Mouse (Mus musculus) ovary, adult 18-20 months (tissue): Measurements from ENCODE around the gene Nup160.
A peak's percentile ranks its signal among the peaks of the same experiment; 100 is the strongest.

Experiments
- DNase-seq: peaks from one replicate; pipeline ENCODE4 v3.0.0; 2022; ENCODE audit warnings: low spot score, mixed read lengths

Gene Nup160

DNA sequence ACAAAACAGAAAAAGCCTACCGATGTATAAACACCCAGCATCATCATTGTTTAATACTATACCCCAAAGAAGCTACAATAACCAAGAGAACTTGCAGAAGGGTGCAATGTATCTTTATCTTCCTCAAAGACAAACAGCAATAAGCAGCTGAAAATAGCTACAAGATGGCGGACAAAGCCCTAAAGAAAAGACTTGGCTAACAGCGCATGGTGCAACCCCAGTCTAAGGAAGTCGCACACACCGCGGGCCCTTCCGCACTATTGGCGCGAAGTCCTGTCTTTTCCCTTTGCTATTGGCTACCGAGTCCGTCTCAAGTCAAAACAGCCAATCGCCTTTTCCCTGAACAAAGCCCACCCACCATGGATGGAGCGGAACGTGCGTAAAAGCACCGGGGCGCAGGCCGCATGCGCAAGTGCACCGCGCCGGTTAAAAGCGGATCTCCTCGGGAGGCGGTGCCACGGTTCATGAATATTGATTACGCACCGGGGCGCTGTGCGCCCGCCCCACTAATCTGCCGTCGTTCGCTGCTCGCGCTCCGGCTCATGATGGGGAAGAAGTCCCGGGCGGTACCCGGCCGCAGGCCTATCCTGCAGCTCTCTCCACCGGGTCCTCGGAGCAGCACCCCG lies 68.2 kb downstream of the Nup160 start, which contains the start of gene Fnbp4:
Gene Fnbp4, plus strand, starts transcription at position 318 of the 626 bp plus-strand sequence.
- peak; percentile 98 for DNase-seq

DNA sequence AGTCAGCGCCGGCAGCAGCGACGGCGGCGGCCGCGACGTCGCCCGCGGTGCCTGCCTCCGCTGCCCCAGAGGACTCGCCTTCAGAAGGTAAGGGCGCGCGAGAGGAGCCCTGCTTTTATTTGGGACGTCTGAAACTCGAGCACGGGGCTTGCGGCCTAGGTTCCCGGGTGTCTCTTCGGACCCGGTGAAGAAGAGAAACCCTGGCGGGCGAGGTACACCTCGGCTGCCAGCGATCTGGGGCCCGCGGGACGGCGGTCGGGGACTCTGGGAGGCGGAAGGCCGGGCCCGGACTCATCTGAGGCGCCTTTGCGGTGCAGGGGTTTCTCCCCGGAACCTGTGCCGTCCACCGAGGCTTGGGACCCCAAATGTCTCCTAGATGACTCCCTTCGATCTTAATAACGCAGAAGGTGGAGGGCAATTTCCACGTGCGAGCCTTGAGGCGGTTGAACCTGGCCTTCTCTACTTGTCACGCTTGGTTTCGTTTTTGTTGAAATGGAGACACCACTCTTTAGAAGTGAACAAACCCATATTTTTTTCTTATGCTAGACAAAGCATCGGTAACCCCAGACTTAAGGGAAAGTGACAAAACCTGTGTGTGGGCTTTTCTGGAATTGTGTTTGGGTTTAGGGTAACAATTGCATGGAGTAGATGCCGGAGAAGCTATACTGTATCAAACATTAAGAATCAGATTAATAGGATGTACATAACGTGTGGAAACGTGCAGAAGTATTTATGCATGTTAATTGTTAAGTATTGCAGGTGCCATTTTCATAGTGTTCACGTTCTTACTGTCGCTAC lies 68.9 kb downstream of the Nup160 start:
- peak; percentile 14 for DNase-seq

DNA sequence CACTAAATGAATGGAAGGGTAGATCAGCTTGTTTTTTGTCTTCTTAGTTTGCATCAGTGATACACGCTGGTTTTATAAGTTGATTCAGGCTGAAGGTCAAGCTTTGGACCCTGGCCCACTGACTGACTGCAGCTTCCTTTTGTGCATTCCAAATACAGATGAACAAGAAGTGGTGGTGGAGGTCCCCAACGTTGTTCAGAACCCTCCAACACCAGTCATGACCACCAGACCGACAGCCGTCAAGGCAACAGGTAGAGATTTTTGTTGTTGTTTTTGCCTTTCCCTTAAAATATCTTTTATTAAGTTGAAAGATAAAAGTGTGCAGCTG lies 69.5 kb downstream of the Nup160 start:
- DNase-seq: no peak

DNA sequence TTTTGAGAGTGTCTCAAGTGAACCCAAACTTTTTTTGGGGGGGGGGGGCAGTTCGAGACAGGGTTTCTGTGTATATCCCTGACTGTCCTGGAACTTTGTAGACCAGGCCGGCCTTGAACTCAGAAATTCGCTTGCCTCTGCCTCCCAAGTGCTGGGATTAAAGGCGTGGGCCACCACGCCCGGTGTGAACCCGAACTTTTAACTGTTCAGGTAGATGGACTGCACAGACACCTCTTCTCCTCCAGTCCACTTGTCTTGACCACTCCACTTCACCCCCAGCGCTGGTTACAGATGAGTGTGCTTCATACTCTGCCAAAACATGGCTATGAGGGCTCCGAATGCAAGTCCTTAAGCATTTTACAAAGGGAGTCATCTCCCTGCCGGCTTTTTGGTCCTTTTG lies 70.1 kb downstream of the Nup160 start:
- no peak for DNase-seq

DNA sequence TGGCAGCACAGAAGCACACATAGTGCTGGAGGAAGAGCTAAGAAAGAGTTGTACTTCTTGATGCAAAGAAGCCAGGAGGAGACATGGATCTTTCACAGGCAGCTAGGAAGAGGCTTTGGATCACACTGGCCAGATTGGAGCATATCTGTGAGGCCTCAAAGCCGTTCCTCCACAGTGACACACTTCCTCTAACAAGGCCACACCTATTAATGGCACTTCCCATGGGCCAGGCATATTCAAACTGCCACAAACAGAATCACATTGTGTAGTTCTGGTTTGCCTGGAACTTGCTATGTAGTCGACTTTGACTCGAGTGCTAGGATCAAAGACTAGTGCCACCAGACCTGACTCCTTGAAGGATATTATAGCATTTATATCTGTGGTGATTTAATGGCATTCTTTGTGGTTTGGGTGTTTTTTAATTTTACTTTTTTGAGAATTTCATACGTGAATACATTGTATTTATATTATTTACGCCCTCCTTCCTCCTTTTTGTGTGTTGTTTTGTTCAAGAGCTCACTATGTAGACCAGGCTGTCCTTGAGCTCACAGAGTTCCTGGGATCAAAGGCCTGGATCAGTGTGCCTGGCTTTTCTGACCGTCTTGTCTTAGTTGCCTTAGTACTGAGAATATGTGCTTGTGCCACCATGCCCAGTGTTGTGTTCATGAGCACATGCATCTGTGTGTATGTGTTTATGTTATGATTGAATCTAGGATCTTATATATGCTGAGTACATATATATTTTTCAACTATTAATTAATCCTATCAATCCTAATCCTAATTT lies 72.9 kb downstream of the Nup160 start:
- DNase-seq: no peak

DNA sequence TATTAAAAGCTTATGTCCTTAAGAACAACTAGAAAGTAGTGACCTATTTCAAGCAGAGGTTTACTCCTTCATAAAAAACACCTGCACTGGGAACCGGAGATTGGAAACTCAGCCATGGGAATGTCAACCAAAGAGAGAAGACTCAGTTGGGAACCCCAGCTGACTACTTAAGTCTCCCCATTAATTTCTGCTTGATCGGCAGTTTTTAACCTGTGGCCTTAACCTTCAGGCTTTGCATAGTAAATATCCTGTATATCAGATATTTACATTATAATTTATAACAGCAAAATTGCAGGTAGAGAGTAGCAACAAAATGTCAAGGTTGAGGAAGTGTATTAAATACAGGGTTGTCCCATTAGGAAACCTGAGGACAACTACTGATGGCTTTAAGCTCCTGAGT lies 76.5 kb downstream of the Nup160 start:
- no peak for DNase-seq

DNA sequence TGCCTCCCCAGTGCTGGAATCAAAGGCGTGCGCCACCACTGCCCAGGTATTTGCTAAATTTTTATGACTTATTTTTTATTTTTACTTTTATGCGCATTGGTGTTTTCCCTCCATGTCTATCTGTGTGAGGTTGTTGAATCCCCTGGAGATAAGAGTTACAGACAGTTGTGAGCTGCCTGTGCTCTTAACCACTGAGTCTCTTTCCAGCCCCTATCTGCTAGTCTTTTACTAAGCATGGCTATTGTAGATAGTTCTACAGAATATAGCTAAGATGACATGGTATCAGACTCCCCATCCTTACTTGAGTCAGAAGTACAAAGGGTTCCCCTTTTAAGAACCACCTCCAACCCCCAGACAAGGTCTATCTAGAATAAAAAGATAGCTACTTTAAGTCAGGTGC lies 77.2 kb downstream of the Nup160 start:
- no peak for DNase-seq

DNA sequence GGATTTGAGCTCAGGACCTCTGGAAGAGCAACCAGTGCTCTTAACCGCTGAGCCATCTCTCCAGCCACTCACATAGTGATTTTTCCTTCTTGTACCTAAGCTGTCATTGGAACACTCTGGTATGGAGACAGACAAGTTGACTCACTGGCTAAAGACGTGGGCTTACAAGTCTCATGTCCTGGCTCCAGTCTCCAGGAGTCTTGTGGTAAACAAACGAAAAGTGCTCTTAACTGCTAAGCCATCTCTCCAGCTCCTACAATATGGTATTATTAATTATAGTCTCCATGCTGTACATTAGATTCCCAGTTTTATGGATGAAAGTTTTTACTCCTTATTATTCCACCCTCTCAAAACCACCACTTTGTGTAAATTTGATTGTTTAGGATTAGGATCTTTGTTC lies 88.1 kb downstream of the Nup160 start:
- DNase-seq: no peak

DNA sequence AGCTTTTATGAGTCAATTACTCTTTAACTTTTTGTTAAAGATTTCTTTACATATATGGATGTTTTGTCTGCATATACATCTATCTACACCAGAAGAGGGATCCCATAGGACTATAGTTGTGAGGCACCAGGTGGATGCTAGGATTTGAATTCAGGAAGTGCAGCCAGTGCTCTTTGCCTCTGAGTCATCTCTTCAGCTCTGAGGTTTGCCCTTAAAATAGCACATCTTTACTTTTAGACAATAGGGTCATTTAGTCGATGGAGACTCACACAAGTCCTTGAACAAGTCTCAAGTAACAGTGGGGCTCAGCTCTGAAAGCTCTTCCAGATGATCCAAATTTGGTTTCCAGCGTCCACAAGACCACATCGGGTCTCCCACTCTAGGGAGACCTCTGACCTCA lies 104.3 kb downstream of the Nup160 start:
- DNase-seq: no peak

DNA sequence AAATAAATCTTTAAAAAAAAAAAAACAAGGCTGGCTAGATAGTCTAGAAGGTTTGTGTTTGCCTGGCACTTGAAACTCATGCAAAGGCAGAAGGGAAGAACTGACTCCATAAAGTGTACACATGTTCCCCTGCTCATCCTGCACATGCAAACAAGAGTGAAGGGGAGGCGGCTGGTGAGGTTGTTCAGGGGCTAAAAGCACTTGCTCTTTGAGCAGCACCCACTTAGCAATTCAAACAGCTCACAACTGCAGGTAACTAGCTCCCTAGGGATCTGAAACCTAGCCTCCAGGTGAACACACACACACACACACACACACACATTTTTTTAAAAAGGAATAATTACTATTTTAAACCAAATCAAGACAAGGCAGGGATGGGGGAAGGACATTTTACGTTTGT lies 104.9 kb downstream of the Nup160 start:
- DNase-seq: no peak

DNA sequence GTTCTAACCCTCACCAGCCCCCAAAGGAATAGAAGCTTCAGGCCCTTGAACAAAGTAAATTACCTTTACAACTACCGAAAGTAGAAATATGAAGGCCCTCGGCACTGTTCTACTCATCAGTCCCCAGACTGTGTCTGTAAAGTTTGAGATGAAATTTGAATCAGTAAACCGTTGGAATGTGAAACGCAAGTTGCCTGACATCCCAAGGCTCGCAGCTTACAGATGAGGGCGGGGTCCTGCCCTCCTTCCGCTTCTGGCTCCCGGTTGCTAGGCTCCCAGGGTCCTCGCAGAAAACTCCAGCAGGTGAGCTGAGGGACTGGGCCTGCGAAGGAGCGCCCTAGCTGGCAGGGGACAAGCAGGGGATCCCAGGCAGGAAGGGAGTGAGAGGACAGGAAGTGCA lies 105.4 kb downstream of the Nup160 start, which contains the start of gene Agbl2:
Gene Agbl2, plus strand, starts transcription at position 270 of the 400 bp plus-strand sequence.
- no peak for DNase-seq

DNA sequence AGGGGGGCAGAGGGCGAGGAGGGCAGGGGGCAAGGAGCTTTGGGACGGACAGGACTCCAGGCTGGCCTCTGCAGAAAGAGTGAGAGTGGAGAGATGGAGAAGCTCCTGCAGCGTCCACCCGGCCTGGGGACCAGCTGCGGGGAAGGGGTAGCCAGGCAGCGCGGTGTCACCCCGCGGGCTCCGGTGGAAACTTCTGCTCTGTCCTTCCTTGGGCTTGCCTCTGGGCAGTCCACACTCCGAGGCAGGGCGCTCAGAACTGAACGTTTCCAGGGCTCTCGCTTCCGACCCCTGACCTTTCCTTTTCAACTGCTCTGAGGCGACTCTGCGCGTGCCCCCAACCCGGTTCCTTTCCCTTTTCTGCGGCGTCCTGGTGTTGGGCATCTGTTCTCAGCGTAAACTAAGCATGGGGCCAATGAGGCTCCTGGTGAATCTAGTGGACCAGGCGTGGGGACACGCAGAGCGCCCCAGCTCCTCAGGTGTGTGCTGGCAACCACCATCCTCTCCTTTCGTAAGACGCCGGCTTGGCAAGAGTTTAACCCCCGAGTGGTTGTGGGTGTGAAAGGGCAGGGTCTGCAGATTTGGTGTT lies 106.0 kb downstream of the Nup160 start:
- peak; percentile 3 for DNase-seq
